Mouse (Mus musculus): Measurements from ENCODE around the gene Vmo1.

DNA sequence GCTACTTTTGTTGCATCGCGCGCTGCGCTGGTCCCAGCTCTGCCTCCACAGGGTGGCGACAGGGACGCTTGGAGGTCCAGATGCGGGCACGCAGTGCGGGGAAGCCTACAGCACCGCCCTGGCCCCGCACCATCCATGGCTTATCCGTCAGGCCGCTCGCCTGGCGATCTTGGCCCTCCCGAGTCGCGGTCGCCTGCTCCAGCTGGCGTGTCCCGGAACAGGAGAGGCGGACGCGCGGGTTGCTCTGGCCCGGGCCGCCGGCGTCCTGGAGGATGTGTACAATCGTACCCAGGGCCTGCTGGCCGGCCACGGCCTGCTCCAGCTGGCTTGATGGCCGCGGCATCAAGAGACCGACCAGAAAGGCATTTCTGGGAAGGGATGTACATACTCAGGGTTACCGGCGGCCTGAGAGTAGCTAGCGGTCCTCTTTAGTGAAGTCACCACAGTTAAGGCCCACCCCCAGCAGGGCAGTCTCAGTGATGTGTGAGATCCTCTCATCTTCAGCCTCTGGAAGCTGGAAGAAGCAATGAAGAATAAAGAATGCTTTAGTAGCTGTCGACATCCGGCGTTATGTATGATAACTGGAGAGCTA lies 5.9 kb upstream of the Vmo1 start:
- TF ChIP-seq GATA1 (IDR thresholded peaks at IDR 0.05; ENCODE audit: borderline replicate concordance, low read length) (no peak), FLI1 (IDR thresholded peaks at IDR 0.05; ENCODE audit: low read length) (no peak)
